Mouse (Mus musculus): ENCODE measurements at regions not wholly inside any gene's neighbourhood (a gene's known extent, or its start where the extent isn't known, plus 50 kb on each side); places are given as distances from the start of the nearest gene placed in this dataset.
A peak's percentile ranks its signal among the peaks of the same experiment; 100 is the strongest.
"Not testable (repeated sequence)": the region's sequence is repeated elsewhere in the genome, so short reads cannot be mapped to it uniquely, and the experiment has no call there.

DNA sequence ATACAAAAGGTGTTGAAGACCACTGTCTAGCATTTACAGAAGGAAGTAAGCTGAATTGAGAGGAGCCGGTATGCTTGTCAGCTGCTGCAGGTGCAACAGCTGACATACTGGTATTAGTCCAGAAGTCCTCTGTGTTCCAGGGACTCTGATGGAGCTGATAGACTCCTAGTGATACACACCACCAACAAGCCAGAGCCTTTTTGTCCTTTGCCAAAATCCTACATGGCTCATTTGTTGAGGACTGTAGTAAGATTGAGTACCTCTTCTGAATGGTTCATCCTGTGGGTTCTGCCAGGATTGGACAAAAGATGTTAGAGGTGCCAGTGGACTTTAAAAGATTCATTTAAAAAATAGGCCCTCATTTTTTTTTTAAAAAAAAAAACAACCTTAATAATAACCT is 129.4 kb upstream of the Tmem185a start:
- TF ChIP-seq POLR2A (IDR thresholded peaks at IDR 0.05; ENCODE audit: borderline replicate concordance, insufficient read depth, low read length) = no peak
- TF ChIP-seq CTCF (IDR thresholded peaks at IDR 0.05; ENCODE audit: borderline replicate concordance, insufficient read depth, low read depth, low read length) = no peak
- Histone ChIP-seq H3K4me3 (replicated peaks; ENCODE audit: insufficient read depth, low read depth, low read length) (no peak overlapping the region), H3K27ac (ENCODE audit: insufficient read depth, low read length) (no peak overlapping the region), H3K4me1 (ENCODE audit: control insufficient read depth, insufficient read depth, low read length) (no peaks in the 10 kb centered on the region), H3K27me3 (ENCODE audit: control insufficient read depth, insufficient read depth, low read length) (no peaks in the 10 kb centered on the region)
- DNase-seq = no peak
- WGBS = 21% methylated on average over 1 of the region's 1 CpGs

DNA sequence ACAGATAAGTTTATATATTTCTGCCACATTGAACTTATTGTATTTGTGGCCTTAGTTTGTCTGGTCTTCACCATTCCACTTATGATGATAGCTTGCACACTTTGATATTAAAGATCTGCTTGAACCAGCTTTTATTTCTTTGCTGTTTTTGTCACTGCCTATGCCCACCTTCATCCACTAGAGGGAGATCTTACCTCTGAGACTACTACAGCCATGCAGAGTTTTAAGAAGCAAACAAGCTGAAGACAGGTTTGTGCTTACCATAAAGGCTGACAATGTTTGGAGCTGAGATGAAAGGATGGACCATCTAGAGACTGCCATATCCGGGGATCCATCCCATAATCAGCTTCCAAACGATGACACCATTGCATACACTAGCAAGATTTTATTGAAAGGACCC is 105.4 kb upstream of the Tmem185a start:
- DNase-seq = peak; percentile 25 to 38
- H3K4me3 ChIP-seq (replicated peaks; ENCODE audit: insufficient read depth, low read depth, low read length); H3K27ac ChIP-seq (ENCODE audit: insufficient read depth, low read length); H3K4me1 ChIP-seq (ENCODE audit: control insufficient read depth, insufficient read depth, low read length); H3K27me3 ChIP-seq (ENCODE audit: control insufficient read depth, insufficient read depth, low read length): not testable (repeated sequence)
- TF ChIP-seq CTCF (IDR thresholded peaks at IDR 0.05; ENCODE audit: borderline replicate concordance, insufficient read depth, low read depth, low read length) = peak; percentile 36; the same call in 1 of the 2 replicates
- 9% methylated on average over 2 of the region's 2 CpGs for WGBS

DNA sequence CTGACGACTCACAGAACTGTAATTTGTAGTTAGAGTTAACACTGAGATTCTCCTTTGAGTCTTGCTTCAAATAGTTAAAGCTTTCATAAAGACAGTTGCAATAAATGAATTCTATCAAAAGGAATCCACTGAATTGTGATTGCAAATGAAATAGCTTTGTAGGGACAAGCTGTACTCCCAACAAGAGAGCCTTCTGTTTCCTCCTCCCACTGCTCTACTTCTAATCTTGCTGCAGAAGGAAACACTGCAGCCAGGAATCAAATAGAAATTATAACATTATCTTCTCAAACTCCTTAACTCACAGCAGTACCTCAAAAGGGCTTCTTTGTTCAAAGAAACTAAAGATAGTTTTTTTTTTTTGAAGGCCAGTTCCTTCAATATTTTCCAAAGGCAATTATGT is 103.2 kb upstream of the Tmem185a start:
- no peaks in the 10 kb centered on the region for H3K27me3 ChIP-seq (ENCODE audit: control insufficient read depth, insufficient read depth, low read length)
- H3K4me1 ChIP-seq (ENCODE audit: control insufficient read depth, insufficient read depth, low read length) = no peaks in the 10 kb centered on the region
- DNase-seq = no peak
- 83% methylated on average over 1 of the region's 1 CpGs for WGBS
- no peak for TF ChIP-seq POLR2A (IDR thresholded peaks at IDR 0.05; ENCODE audit: borderline replicate concordance, insufficient read depth, low read length)
- no peak for TF ChIP-seq CTCF (IDR thresholded peaks at IDR 0.05; ENCODE audit: borderline replicate concordance, insufficient read depth, low read depth, low read length)
- no peak overlapping the region for H3K27ac ChIP-seq (ENCODE audit: insufficient read depth, low read length)
- H3K4me3 ChIP-seq (replicated peaks; ENCODE audit: insufficient read depth, low read depth, low read length) = no peak overlapping the region

DNA sequence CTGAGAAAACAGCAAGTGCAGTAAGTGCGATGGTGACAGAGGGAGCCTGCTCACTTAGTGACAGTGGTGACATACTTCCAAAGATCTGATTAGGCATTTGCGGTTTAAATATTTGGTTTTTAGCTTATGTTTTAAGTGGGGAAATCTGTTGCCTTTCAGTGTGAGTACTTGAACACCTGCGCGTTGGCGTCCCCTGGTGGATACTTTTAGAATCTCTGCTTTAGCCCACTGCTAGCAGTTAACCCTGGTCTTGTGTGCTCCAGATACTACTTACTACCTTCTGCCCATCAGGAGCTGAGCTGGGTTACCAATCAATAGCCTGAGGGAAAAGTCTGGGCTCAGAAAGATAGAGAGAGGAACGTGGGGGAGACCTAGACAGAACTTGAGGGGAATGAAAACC is 97.3 kb upstream of the Tmem185a start:
- 25% methylated on average over 1 of the region's 6 CpGs for WGBS
- not testable (repeated sequence) for H3K4me3 ChIP-seq (replicated peaks; ENCODE audit: insufficient read depth, low read depth, low read length); H3K27ac ChIP-seq (ENCODE audit: insufficient read depth, low read length); H3K27me3 ChIP-seq (ENCODE audit: control insufficient read depth, insufficient read depth, low read length); DNase-seq; H3K4me1 ChIP-seq (ENCODE audit: control insufficient read depth, insufficient read depth, low read length)

DNA sequence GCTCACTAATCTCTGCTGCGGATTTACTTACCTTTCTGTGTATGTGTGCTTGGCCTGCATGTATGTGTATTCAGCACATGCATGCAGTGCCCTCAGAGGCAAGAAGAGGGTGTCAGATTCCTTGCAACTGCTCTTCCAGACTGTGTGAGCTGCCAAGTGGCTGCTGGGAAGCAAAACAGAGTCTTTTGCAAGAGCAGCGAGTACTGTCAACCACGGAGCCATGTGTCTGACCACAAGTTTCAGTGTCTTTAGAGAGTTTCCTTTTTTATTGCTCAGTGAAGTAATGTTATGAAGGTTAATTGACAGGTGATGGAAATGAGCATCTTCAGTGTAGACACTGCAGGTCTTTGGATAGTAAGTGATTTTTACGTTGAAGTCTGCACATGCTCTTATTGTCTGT is 93.6 kb upstream of the Tmem185a start:
- H3K27ac ChIP-seq (ENCODE audit: insufficient read depth, low read length); H3K27me3 ChIP-seq (ENCODE audit: control insufficient read depth, insufficient read depth, low read length); H3K4me3 ChIP-seq (replicated peaks; ENCODE audit: insufficient read depth, low read depth, low read length); H3K4me1 ChIP-seq (ENCODE audit: control insufficient read depth, insufficient read depth, low read length); DNase-seq: not testable (repeated sequence)
- 69% methylated on average over 3 of the region's 4 CpGs for WGBS

DNA sequence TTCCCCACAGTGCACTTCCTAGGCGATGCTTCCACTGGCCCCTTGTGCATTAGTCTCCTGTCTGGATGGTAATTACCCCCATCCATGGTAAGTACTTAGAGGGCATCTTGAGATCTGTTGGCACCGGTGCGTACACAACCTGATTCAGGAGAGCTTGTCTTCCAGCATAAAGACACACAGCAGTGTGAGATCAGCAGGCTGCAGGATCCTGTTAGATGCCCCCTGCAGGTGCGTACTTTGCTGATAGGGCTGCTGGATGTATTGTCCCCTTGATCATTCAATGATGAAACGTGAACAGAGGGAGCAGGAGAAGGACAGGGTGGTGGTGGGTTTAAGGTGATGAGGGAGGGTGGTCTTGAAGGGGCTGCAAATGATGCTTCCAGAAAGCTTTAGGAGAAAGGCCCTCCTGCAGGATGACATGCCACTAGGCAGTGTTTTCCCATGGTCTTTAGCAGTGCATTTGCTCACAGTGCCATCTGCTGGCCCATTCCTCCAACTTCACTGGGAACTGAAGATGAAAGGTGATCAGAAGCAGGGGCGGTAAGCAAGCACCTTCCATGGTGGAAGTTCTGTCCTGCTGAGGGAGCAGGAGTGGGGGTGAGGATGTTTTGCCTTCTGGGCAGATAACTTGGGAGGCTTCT is 92.5 kb upstream of the Tmem185a start:
- H3K4me3 ChIP-seq (replicated peaks; ENCODE audit: insufficient read depth, low read depth, low read length); H3K27ac ChIP-seq (ENCODE audit: insufficient read depth, low read length); H3K4me1 ChIP-seq (ENCODE audit: control insufficient read depth, insufficient read depth, low read length); H3K27me3 ChIP-seq (ENCODE audit: control insufficient read depth, insufficient read depth, low read length): not testable (repeated sequence)
- WGBS = 40% methylated on average over 5 of the region's 6 CpGs
- peak in 1 of 2 experiments; percentile 0 for DNase-seq
